Mouse (Mus musculus): ENCODE results near the gene Vps36. TPM values are rescaled to one million over a fixed set of nuclear protein-coding genes. Genes with fewer than 3 reads are reported as not detected.

Gene Vps36
- polyA plus RNA-seq (2011; ENCODE audit: insufficient read depth, insufficient read length, low read depth, missing spikeins) = 52.4 and 55.7 TPM in 2 replicates

GRCm38 (mm10) chr8:22192660-22193431 lies at the start of gene Vps36:
Gene Vps36 (plus strand): TSS chr8:22192809.
- H3K9ac ChIP-seq (ENCODE audit: low read depth, poor library complexity, severe bottlenecking) = peak within 1 kb of the TSS; percentile 99
- H3K27ac ChIP-seq (ENCODE audit: insufficient read depth, low read length) = peak within 1 kb of the TSS; percentile 79
- no peaks in the 10 kb centered on the region for H3K36me3 ChIP-seq (ENCODE audit: control insufficient read depth, insufficient read depth, low read length, poor library complexity, severe bottlenecking)
- peak within 1 kb of the TSS; percentile 88 for H3K4me3 ChIP-seq (ENCODE audit: low read depth, low read length)
- peaks cover 2% of the 10 kb centered on the region for H3K4me1 ChIP-seq (ENCODE audit: control insufficient read depth, insufficient read depth, low read length)
- no peaks in the 10 kb centered on the region for H3K9me3 ChIP-seq (replicated peaks; ENCODE audit: control insufficient read depth, insufficient read depth, low read length, poor library complexity, severe bottlenecking)
- TF ChIP-seq EP300 (IDR thresholded peaks at IDR 0.05; ENCODE audit: insufficient read depth, low read depth, low read length) = no peak
- TF ChIP-seq CTCF (IDR thresholded peaks at IDR 0.05; ENCODE audit: low read depth, low read length) = peak; percentile 92
- H3K27me3 ChIP-seq (ENCODE audit: control insufficient read depth, insufficient read depth, low read length, poor library complexity, severe bottlenecking) = no peaks in the 10 kb centered on the region; the same call in 1 of the 2 replicates

- H3K4me1 ChIP-seq (ENCODE audit: control insufficient read depth, insufficient read depth, low read length) = no peaks in the 10 kb centered on the region
- H3K9me3 ChIP-seq (replicated peaks; ENCODE audit: control insufficient read depth, insufficient read depth, low read length, poor library complexity, severe bottlenecking) = peaks cover 14% of the 10 kb centered on the region
- H3K27me3 ChIP-seq (ENCODE audit: control insufficient read depth, insufficient read depth, low read length, poor library complexity, severe bottlenecking) = no peaks in the 10 kb centered on the region
- no peak overlapping the region for H3K4me3 ChIP-seq (ENCODE audit: low read depth, low read length)
- no peak for TF ChIP-seq CTCF (IDR thresholded peaks at IDR 0.05; ENCODE audit: low read depth, low read length)
- TF ChIP-seq POLR2A (IDR thresholded peaks at IDR 0.05; ENCODE audit: insufficient read depth, low read length) = no peak
- no peak for TF ChIP-seq EP300 (IDR thresholded peaks at IDR 0.05; ENCODE audit: insufficient read depth, low read depth, low read length)
- no peak overlapping the region for H3K9ac ChIP-seq (ENCODE audit: low read depth, poor library complexity, severe bottlenecking)
- H3K27ac ChIP-seq (ENCODE audit: insufficient read depth, low read length) = no peak overlapping the region
- H3K36me3 ChIP-seq (ENCODE audit: control insufficient read depth, insufficient read depth, low read length, poor library complexity, severe bottlenecking) = peaks cover 7% of the 10 kb centered on the region; the same call in 1 of the 2 replicates
These were observed 48.7 kb upstream of the Vps36 start for GRCm38 (mm10) chr8:22143764-22144491.

GRCm38 (mm10) chr8:22145831-22146230 lies 46.8 kb upstream of the Vps36 start:
- TF ChIP-seq POLR2A (IDR thresholded peaks at IDR 0.05; ENCODE audit: insufficient read depth, low read length) (no peak), EP300 (IDR thresholded peaks at IDR 0.05; ENCODE audit: insufficient read depth, low read depth, low read length) (no peak), CTCF (IDR thresholded peaks at IDR 0.05; ENCODE audit: low read depth, low read length) (no peak)
- Histone ChIP-seq H3K27me3 (ENCODE audit: control insufficient read depth, insufficient read depth, low read length, poor library complexity, severe bottlenecking) (no peaks in the 10 kb centered on the region), H3K4me1 (ENCODE audit: control insufficient read depth, insufficient read depth, low read length) (no peaks in the 10 kb centered on the region), H3K36me3 (ENCODE audit: control insufficient read depth, insufficient read depth, low read length, poor library complexity, severe bottlenecking) (peaks cover 7% of the 10 kb centered on the region), H3K27ac (ENCODE audit: insufficient read depth, low read length) (no peak overlapping the region), H3K9me3 (replicated peaks; ENCODE audit: control insufficient read depth, insufficient read depth, low read length, poor library complexity, severe bottlenecking) (peaks cover 7% of the 10 kb centered on the region), H3K4me3 (ENCODE audit: low read depth, low read length) (no peak overlapping the region), H3K9ac (ENCODE audit: low read depth, poor library complexity, severe bottlenecking) (no peak overlapping the region)

- Histone ChIP-seq H3K9ac (ENCODE audit: low read depth, poor library complexity, severe bottlenecking) (no peak overlapping the region), H3K27me3 (ENCODE audit: control insufficient read depth, insufficient read depth, low read length, poor library complexity, severe bottlenecking) (no peaks in the 10 kb centered on the region), H3K36me3 (ENCODE audit: control insufficient read depth, insufficient read depth, low read length, poor library complexity, severe bottlenecking) (peaks cover 3% of the 10 kb centered on the region; the same call in 1 of the 2 replicates), H3K27ac (ENCODE audit: insufficient read depth, low read length) (no peak overlapping the region), H3K4me1 (ENCODE audit: control insufficient read depth, insufficient read depth, low read length) (no peaks in the 10 kb centered on the region), H3K4me3 (ENCODE audit: low read depth, low read length) (no peak overlapping the region), H3K9me3 (replicated peaks; ENCODE audit: control insufficient read depth, insufficient read depth, low read length, poor library complexity, severe bottlenecking) (no peaks in the 10 kb centered on the region)
- TF ChIP-seq EP300 (IDR thresholded peaks at IDR 0.05; ENCODE audit: insufficient read depth, low read depth, low read length) = no peak
- no peak for TF ChIP-seq POLR2A (IDR thresholded peaks at IDR 0.05; ENCODE audit: insufficient read depth, low read length)
- TF ChIP-seq CTCF (IDR thresholded peaks at IDR 0.05; ENCODE audit: low read depth, low read length) = no peak
These were observed 44.8 kb upstream of the Vps36 start for GRCm38 (mm10) chr8:22147706-22148366.

- H3K27me3 ChIP-seq (ENCODE audit: control insufficient read depth, insufficient read depth, low read length, poor library complexity, severe bottlenecking) = no peaks in the 10 kb centered on the region
- no peaks in the 10 kb centered on the region for H3K9me3 ChIP-seq (replicated peaks; ENCODE audit: control insufficient read depth, insufficient read depth, low read length, poor library complexity, severe bottlenecking)
- no peak overlapping the region for H3K27ac ChIP-seq (ENCODE audit: insufficient read depth, low read length)
- no peak overlapping the region for H3K9ac ChIP-seq (ENCODE audit: low read depth, poor library complexity, severe bottlenecking)
- H3K4me1 ChIP-seq (ENCODE audit: control insufficient read depth, insufficient read depth, low read length) = no peaks in the 10 kb centered on the region
- H3K36me3 ChIP-seq (ENCODE audit: control insufficient read depth, insufficient read depth, low read length, poor library complexity, severe bottlenecking) = peaks cover 3% of the 10 kb centered on the region; the same call in 1 of the 2 replicates
- H3K4me3 ChIP-seq (ENCODE audit: low read depth, low read length) = no peak overlapping the region
- TF ChIP-seq EP300 (IDR thresholded peaks at IDR 0.05; ENCODE audit: insufficient read depth, low read depth, low read length) (no peak), CTCF (IDR thresholded peaks at IDR 0.05; ENCODE audit: low read depth, low read length) (no peak), POLR2A (IDR thresholded peaks at IDR 0.05; ENCODE audit: insufficient read depth, low read length) (no peak)
These were observed 44.3 kb upstream of the Vps36 start for GRCm38 (mm10) chr8:22148367-22148740.

Measured in ES-Bruce4 (cell line).